Mouse (Mus musculus): ENCODE data around the gene Slc10a1.

Gene Slc10a1

DNA sequence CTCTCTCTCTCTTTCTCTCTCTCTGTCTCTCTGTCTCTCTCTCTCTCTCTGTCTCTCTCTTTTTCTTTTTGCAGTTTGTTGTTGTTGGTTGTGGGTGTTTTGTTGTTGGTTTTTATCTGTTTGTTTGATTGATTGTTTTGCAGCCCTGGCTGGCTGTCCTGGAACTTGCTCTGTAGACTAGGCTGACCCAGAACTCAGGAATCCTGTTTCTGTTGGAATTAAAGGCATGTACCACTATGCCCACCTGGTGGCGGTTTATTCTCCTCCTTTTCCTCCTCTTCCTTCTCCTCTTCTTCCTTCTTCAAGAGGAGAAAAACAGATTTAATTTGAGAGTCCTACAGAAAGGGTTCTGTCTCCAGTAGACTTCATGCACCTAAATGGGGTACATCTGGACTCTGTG lies 41.0 kb downstream of the Slc10a1 start:
- DNase-seq (ENCODE audit: low spot score): no peak

DNA sequence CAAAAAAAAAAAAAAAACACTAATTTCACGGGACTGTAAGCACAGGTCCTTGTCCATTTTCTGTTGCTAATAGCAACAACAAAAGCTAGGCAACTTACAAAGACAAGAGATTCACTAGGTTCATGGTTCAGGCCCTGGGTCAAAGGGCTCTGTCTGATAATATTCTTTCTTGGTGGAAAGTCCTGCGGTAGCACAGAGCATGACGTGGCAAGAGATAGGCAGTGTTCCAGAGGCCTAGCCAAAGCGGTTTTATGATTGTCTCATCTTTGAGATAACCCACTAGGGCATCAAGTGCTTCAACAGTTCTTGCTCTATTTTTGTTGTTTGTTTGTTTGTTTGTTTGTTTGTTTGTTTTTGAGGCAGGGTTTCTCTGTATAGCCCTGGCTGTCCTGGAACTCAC lies 42.0 kb downstream of the Slc10a1 start:
- DNase-seq (ENCODE audit: low spot score): no peak

DNA sequence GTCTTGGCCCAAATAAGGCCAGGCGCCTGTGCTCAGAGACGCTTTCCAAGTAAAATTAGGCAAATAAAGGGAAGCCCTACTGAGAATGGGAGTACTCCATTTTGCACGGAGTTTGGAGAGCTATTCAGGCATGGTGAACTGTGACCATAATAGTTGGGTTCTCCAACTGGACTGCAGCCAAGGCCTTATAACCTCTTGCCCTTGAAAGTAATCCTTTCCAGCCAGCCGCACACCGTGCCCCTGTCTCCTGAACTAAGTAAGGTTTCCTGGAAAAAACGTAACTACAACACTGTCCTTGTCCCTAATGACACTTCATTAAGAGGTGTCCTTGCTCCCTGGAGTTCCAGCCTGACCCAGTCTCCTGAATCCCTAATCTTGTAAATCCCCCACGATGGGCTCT lies 42.6 kb downstream of the Slc10a1 start:
- DNase-seq (ENCODE audit: low spot score): no peak

DNA sequence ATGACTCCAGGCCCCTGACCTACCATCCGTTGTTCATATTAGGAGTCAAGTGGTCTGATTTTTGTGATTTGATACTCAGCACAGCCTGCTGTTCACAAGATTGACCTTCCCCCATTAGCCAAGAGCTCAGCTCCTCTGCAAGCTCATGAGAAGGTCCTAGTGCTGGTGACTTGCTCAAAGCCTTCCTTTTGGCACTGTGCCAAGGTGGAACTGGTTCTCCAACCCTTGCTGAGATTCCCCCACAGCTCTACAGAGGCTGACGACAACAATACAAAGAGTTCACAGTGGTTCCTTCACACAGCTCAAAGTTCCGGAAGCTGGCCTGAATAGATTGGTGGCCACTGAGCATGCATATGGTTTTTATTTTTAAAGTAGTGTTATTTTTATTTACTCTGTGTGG lies 44.3 kb downstream of the Slc10a1 start:
- DNase-seq (ENCODE audit: low spot score): peak; percentile 42

DNA sequence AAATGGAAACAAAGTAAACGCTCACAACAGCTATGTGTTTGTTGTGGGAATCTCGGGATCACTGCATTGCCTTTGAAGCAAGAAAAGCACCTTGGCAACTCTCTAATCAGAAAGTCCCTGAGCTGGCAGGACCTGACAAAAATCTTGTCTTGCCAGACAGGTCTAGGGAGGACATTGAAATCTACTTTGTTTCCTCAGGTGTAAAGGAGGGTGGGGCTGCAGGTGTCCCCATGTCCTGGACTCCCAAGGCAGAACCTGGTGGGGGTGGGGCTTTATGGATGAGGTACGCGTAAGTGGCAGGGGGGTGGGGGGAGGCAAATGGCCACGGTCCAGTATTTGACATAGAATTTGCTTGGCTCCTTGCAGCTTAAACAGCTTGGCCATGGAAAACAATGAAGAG lies 44.9 kb downstream of the Slc10a1 start:
- DNase-seq (ENCODE audit: low spot score): peak; percentile 47

DNA sequence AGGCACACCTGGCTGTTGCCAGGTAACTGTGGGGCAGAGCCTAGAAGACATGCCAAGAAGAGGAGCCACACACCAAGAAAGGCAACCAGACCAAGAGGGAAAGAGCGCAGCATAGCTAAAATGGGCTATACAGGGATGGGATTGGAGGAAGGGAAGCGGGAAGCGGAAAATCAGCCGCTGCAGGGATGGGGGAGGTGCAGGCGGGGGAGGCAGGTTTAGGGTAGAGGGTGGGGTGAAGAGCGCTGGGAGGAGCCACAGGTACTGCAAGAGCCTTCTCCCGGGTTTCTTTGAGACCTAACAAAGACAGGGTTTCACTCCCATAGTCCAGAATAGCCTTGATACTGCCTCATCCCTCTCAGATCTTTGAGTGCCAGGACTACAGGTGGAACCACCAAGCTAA lies 45.6 kb downstream of the Slc10a1 start:
- peak; percentile 35 for DNase-seq (ENCODE audit: low spot score)

DNA sequence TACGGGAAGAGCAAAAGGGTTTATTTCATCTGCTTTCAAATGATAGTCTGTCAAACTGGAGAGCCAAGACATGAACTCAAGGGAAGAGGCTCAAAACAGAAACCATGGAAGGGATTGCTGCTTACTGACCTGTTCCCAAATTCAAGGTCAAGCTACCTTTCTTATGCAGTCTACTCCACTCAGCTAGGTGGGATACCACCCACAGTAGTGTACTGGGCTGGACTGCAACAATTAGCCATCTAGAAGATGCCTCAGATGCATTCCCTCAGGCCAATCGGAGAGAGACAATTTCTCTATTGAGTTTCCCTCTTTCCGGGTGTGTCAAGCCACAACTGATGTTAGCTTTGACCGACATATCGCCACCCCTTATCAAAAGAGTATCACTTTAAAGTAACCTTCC lies 47.2 kb downstream of the Slc10a1 start:
- DNase-seq (ENCODE audit: low spot score): no peak

DNA sequence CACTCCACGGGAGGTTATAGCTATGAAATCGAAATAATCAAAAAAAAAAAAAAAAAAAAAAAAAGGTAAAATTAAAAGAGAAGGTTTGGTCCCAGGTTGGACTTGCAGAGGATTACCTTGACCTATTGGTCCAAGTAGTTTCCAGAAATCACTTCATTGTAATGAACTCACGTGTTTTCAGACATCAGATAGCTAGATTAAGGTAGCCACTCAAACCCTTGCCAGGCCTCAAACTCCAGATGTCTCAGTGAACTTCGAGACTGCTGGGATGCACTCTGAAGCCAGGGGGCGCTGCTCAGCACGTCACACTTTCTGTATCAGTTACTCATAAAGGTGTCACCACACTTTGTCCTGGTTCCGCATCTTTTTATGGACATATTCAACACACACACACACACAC lies 50.7 kb downstream of the Slc10a1 start:
- no peak for DNase-seq (ENCODE audit: low spot score)

DNA sequence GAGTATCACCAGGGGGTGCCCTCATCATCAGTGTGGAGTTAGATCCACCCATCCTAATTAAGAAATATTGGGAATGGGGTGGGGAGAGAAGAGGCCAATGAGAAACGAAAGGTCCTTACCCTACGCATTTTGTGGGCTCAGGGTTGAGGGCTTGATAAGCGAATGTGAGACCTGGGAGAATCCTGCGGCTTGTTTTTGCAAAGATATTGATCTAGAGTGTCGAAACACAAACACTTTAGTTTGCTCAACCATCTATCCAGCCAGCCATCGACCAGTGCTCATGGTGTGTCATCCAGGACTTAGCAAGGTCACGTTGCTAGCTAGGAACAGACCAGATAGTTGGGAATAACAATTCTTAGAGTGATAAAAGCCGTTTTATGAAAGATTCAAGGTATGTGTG lies 58.9 kb downstream of the Slc10a1 start:
- no peak for DNase-seq (ENCODE audit: low spot score)
